Mouse (Mus musculus) bone marrow, adult 2 months (tissue): ENCODE measurements around the gene Epb41l5.

Source experiments
- CTCF ChIP-seq: fragments of 200-500 bp; IDR thresholded peaks from 2 replicates; pipeline ENCODE4 v1.5.1; 2011; ENCODE audit warnings: low read length, control low read depth; ENCODE audit not compliant: control insufficient read depth, insufficient read depth
- POLR2A ChIP-seq: fragments of 200-500 bp; IDR thresholded peaks from 2 replicates; pipeline ENCODE4 v1.6.1; 2011; ENCODE audit warnings: low read depth, mild to moderate bottlenecking, control low read depth, low read length, borderline replicate concordance; ENCODE audit not compliant: control insufficient read depth

DNA sequence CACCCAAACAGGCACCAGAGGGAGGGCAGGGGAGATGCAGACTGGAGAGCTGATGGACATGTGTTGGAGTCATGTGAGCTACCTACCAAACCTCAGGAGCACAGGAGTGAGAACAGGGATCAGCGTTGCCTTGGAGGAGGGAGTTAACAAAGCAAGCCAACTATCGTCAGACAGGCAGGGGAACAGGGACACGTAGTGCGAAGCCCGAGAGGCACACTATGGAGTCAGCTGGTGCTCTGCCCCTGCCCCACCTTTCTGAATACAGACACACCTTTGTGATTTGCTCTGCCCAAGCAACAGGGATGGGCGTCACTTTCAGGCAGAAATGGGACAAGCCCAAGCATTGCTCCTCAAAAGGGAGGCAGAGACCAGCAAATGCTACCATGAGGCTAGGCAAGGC lies 111.1 kb downstream of the Epb41l5 start:
- TF ChIP-seq POLR2A (no peak), CTCF (no peak)
